Mouse (Mus musculus) stomach, embryonic 16.5 days (tissue): ENCODE measurements at regions not wholly inside any gene's neighbourhood (a gene's known extent, or its start where the extent isn't known, plus 50 kb on each side); places are given as distances from the start of the nearest gene placed in this dataset.

Source experiments
- ATAC-seq: fragments of 200-750 bp; cut with Nextera tagmentation; 2 replicates; pipeline ENCODE4 v1.8.0; 2017; ENCODE audit warnings: moderate number of reproducible peaks, moderate TSS enrichment; ENCODE audit not compliant: insufficient read depth, low FRiP score
- H3K27ac ChIP-seq: fragments of 300-500 bp; sonication (generic); 2 replicates; pipeline ENCODE4 v1.5.1; 2014; ENCODE audit warnings: low read length
- H3K27me3 ChIP-seq: fragments of 300-500 bp; sonication (generic); 2 replicates; pipeline ENCODE4 v1.6.1; 2014; ENCODE audit warnings: low read length, control low read depth, mixed read lengths; ENCODE audit not compliant: control insufficient read depth, insufficient read depth
- H3K36me3 ChIP-seq: fragments of 300-500 bp; sonication (generic); 2 replicates; pipeline ENCODE4 v1.6.1; 2014; ENCODE audit warnings: low read length; ENCODE audit not compliant: control insufficient read depth, insufficient read depth
- H3K4me1 ChIP-seq: fragments of 300-500 bp; sonication (generic); 2 replicates; pipeline ENCODE4 v1.6.1; 2014; ENCODE audit warnings: low read length, control low read depth, mixed read lengths; ENCODE audit not compliant: control insufficient read depth, insufficient read depth
- H3K4me2 ChIP-seq: fragments of 300-500 bp; sonication (generic); 2 replicates; pipeline ENCODE4 v1.6.1; 2014; ENCODE audit warnings: low read depth, low read length, mixed read lengths
- H3K4me3 ChIP-seq: fragments of 300-500 bp; sonication (generic); replicated peaks from 2 replicates; pipeline ENCODE4 v1.5.1; 2014; ENCODE audit warnings: mild to moderate bottlenecking, low read length
- H3K9ac ChIP-seq: fragments of 300-500 bp; sonication (generic); 2 replicates; pipeline ENCODE4 v1.6.1; 2014; ENCODE audit warnings: low read length
- H3K9me3 ChIP-seq: fragments of 300-500 bp; sonication (generic); replicated peaks from 2 replicates; pipeline ENCODE4 v1.6.1; 2016; ENCODE audit warnings: low read length, control low read depth; ENCODE audit not compliant: control insufficient read depth
- WGBS: fragments of 180-500 bp; shearing (Covaris S2); extraction: QIAGEN DNeasy Blood & Tissue Kit; methylation state at CpG from one replicate; pipeline ENCODE4 v1.1.7; 2014; 5-methylcytosine and 5-hydroxymethylcytosine counted together

- Histone ChIP-seq H3K4me2 (no peak overlapping the region), H3K4me3 (no peak overlapping the region), H3K9me3 (no peaks in the 10 kb centered on the region), H3K27me3 (no peaks in the 10 kb centered on the region), H3K9ac (no peak overlapping the region), H3K4me1 (no peaks in the 10 kb centered on the region), H3K36me3 (no peaks in the 10 kb centered on the region), H3K27ac (no peak overlapping the region)
- no peak for ATAC-seq
These were observed 378.5 kb upstream of the Meis2 start for GRCm38 (mm10) chr2:116444163-116444562.

- Histone ChIP-seq H3K9ac (no peak overlapping the region), H3K36me3 (no peaks in the 10 kb centered on the region), H3K4me3 (no peak overlapping the region), H3K27ac (no peak overlapping the region), H3K4me2 (no peak overlapping the region), H3K9me3 (no peaks in the 10 kb centered on the region), H3K27me3 (no peaks in the 10 kb centered on the region), H3K4me1 (no peaks in the 10 kb centered on the region)
- no peak for ATAC-seq
- 60% methylated on average over 2 of the region's 2 CpGs for WGBS
These were observed 374.6 kb upstream of the Meis2 start for GRCm38 (mm10) chr2:116440252-116440651.

- H3K36me3 ChIP-seq, result no peaks in the 10 kb centered on the region
- no peaks in the 10 kb centered on the region for H3K4me1 ChIP-seq
- H3K9me3 ChIP-seq, result no peaks in the 10 kb centered on the region
- H3K27me3 ChIP-seq, result no peaks in the 10 kb centered on the region
- no peak for ATAC-seq
- H3K9ac ChIP-seq, result no peak overlapping the region
- H3K27ac ChIP-seq, result no peak overlapping the region
- H3K4me3 ChIP-seq, result no peak overlapping the region
- no peak overlapping the region for H3K4me2 ChIP-seq
These were observed 367.8 kb upstream of the Meis2 start for GRCm38 (mm10) chr2:116433481-116433880.

GRCm38 (mm10) chr2:116424131-116424530, 358.5 kb upstream of the Meis2 start:
- Histone ChIP-seq H3K27me3 (no peaks in the 10 kb centered on the region), H3K36me3 (no peaks in the 10 kb centered on the region), H3K4me2 (no peak overlapping the region), H3K9ac (no peak overlapping the region), H3K9me3 (no peaks in the 10 kb centered on the region), H3K27ac (no peak overlapping the region), H3K4me1 (no peaks in the 10 kb centered on the region), H3K4me3 (no peak overlapping the region)
- WGBS, result 81% methylated on average over 8 of the region's 8 CpGs
- ATAC-seq, result no peak

- no peak overlapping the region for H3K9ac ChIP-seq
- no peaks in the 10 kb centered on the region for H3K27me3 ChIP-seq
- no peaks in the 10 kb centered on the region for H3K36me3 ChIP-seq
- no peak overlapping the region for H3K4me2 ChIP-seq
- H3K4me1 ChIP-seq, result no peaks in the 10 kb centered on the region
- H3K4me3 ChIP-seq, result no peak overlapping the region
- WGBS, result 66% methylated on average over 13 of the region's 13 CpGs
- no peak for ATAC-seq
- no peak overlapping the region for H3K27ac ChIP-seq
- no peaks in the 10 kb centered on the region for H3K9me3 ChIP-seq
These were observed 352.0 kb upstream of the Meis2 start for GRCm38 (mm10) chr2:116417428-116418195.

GRCm38 (mm10) chr2:116415742-116416141, 350.1 kb upstream of the Meis2 start:
- 58% methylated on average over 1 of the region's 1 CpGs for WGBS
- ATAC-seq, result no peak
- H3K27ac ChIP-seq, result no peak overlapping the region
- H3K27me3 ChIP-seq, result no peaks in the 10 kb centered on the region
- no peaks in the 10 kb centered on the region for H3K36me3 ChIP-seq
- H3K9me3 ChIP-seq, result no peaks in the 10 kb centered on the region
- no peak overlapping the region for H3K4me2 ChIP-seq
- H3K9ac ChIP-seq, result no peak overlapping the region
- H3K4me3 ChIP-seq, result no peak overlapping the region
- no peaks in the 10 kb centered on the region for H3K4me1 ChIP-seq

GRCm38 (mm10) chr2:116402113-116402512, 336.5 kb upstream of the Meis2 start:
- H3K27me3 ChIP-seq, result no peaks in the 10 kb centered on the region
- no peaks in the 10 kb centered on the region for H3K36me3 ChIP-seq
- 43% methylated on average over 1 of the region's 1 CpGs for WGBS

GRCm38 (mm10) chr2:116399966-116400365, 334.3 kb upstream of the Meis2 start:
- Histone ChIP-seq H3K4me1 (no peaks in the 10 kb centered on the region), H3K4me2 (no peak overlapping the region), H3K9ac (no peak overlapping the region), H3K36me3 (no peaks in the 10 kb centered on the region), H3K9me3 (no peaks in the 10 kb centered on the region), H3K4me3 (no peak overlapping the region), H3K27me3 (no peaks in the 10 kb centered on the region), H3K27ac (no peak overlapping the region)
- WGBS, result 62% methylated on average over 1 of the region's 1 CpGs
- ATAC-seq, result no peak

More at GRCm38 (mm10) chr2:116402113-116402512, 336.5 kb upstream of the Meis2 start:
- Histone ChIP-seq H3K4me3 (no peak overlapping the region), H3K9ac (no peak overlapping the region), H3K4me2 (no peak overlapping the region), H3K4me1 (no peaks in the 10 kb centered on the region), H3K9me3 (no peaks in the 10 kb centered on the region), H3K27ac (no peak overlapping the region)
- ATAC-seq, result no peak

GRCm38 (mm10) chr2:116368811-116369210, 303.2 kb upstream of the Meis2 start:
- 75% methylated on average over 3 of the region's 3 CpGs for WGBS
- Histone ChIP-seq H3K4me1 (no peaks in the 10 kb centered on the region), H3K9me3 (no peaks in the 10 kb centered on the region), H3K4me2 (no peak overlapping the region), H3K27ac (no peak overlapping the region), H3K4me3 (no peak overlapping the region), H3K27me3 (no peaks in the 10 kb centered on the region), H3K36me3 (no peaks in the 10 kb centered on the region), H3K9ac (no peak overlapping the region)
- ATAC-seq, result no peak
